Mouse (Mus musculus) central nervous system, embryonic 11.5 days (tissue): ENCODE results near the gene Olfr648. TPM values are rescaled to one million over a fixed set of nuclear protein-coding genes. Genes with fewer than 3 reads are reported as not detected.

Source experiments
- polyA plus RNA-seq: library from polyadenylated mRNA; depleted of rRNA; stranded (reverse); fragments of >200 nt; gene quantifications from 2 replicates; pipeline ENCODE4 v1.2.3, GENCODE M21; 2012; rRNA removed

Gene Olfr648
- polyA plus RNA-seq: 0.01 and 0.07 TPM in 2 replicates

GRCm38 (mm10) chr7:104183292-104183691 is at the start of gene Olfr648:
Olfr648 (minus strand) TSS chr7:104183392.

DNA sequence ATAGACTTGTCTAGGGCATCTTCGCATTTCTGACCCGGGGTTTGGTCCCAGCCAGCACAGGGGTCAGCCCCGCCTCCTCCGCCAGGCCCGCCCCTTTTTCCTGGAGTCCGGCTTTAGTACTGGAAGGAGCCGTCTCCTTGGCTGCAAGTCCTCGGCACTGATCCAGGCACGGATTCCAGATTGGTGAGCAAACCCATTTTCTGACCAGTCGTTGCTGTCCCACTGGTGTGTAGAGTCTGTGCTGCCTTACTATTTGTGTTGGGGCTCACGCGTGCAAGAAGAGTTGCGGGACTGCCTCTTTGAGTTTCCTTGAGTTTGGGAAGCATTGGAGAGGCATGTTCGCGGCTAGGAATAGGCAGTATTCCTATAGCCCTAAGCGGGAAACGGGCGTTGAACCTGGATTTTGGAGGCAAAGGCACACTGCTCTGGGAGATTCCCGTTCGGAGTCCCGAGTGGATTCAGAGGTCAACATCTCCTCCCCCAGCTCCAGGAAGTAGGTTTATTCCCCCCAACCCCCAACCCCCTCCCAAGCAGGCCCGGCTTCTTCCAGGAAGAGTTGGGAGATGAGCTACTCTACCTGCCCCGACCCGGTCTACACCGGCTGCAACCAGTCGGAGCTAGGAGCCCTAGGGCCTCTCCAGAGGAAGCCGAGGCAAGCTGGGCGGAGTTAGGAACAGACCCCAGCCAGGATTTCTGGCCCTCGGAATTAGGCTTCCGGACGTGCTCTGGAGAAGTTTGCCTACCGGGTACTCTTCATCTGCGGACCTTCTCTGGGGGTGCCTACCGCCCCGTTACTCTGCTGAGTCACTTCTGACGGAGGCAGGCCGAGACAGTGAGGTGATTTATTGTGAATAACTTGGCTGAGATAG is 35.7 kb upstream of the Olfr648 start, which contains the start of gene Trim6:
Gene Trim6, plus strand, starts transcription at position 93 of the 869 bp plus-strand sequence.

DNA sequence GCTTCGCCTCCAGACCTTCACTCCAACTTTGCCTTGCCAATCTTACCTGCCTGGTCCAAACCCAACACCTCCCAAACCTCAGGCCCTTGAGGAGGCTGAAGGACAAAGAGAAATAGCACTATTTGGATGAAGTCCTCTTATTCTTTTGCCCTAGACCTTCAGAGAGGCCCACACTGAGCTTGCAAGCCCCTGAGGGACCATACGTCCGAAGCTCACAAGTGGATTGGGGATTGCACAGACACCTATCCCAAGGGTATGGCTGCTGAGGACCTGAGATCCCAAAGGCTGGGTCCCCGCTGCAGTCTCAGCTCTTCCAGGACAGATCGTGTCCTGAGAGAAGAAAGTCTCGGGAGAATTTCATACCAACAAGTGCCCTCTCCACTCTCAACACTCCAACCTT is 12.7 kb upstream of the Olfr648 start, which contains the start of gene Olfr649:
Gene Olfr649, minus strand, starts transcription at position 101 of the 400 bp plus-strand sequence.

GRCm38 (mm10) chr7:104150456-104150855 is 32.7 kb downstream of the Olfr648 start, which contains the start of gene Ubqlnl:
Ubqlnl (minus strand) TSS chr7:104150556.

DNA sequence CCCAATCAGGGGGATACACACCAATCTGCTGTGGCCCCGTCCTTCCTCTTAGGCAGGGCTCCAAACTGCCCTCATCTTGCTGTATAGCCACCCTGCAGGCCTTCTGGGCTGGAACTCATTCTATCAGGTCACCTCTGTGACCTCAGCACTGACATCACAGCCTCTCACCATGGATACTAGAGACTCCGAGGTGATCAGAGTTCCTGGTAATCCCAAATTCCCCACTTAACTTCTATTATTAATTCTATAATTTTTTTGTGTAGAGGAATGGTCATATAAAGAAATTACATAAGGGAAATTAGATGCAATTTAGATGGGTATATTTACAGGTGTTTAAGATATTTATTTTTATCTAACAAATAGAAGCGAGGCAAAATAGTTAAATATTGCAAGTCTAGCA is 40.0 kb downstream of the Olfr648 start, which contains the start of gene Ubqln3:
Gene Ubqln3, minus strand, starts transcription at position 101 of the 400 bp plus-strand sequence.

DNA sequence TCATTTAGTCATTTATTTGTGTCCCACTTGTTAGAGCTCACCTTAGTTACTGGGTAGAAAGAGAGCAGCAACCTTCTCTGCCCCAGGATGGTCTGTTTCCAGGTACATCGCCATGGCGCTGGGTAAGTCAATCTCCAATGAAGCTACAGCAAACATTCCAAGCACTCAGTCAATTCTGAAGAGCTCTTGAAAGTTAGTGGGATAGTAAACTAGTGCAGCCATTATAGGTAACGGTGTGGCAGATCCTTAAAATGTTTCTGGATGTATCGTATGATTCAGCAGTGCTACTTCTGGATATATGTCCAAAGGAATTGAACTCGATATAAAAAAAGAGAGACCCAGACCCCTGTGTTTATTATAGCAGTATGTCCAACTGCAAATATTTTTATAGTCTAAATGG is 45.9 kb downstream of the Olfr648 start, which contains the start of gene Olfr643:
Gene Olfr643, minus strand, starts transcription at position 101 of the 400 bp plus-strand sequence.

GRCm38 (mm10) chr7:104129726-104130125 is 53.5 kb downstream of the Olfr648 start, which contains the start of gene Ubqln5:
Ubqln5 (minus strand) TSS chr7:104129826.

Other genes with a start within 250 kb of the Olfr648 start
- gene Olfr632, start 249.0 kb downstream of the Olfr648 start, polyA plus RNA-seq: 0.11 and 0.36 TPM in 2 replicates
- gene Olfr633, start 239.0 kb downstream of the Olfr648 start, polyA plus RNA-seq: not detected in 2 replicates
- gene Olfr635, start 212.2 kb downstream of the Olfr648 start, polyA plus RNA-seq: not detected in 2 replicates
- gene Olfr638, start 184.6 kb downstream of the Olfr648 start, polyA plus RNA-seq: not detected in 2 replicates
- not detected in 2 replicates for gene Olfr639, start 166.1 kb downstream of the Olfr648 start, polyA plus RNA-seq
- not detected in 2 replicates for gene Olfr640, start 157.8 kb downstream of the Olfr648 start, polyA plus RNA-seq
- not detected in 2 replicates for gene Olfr641, start 147.9 kb downstream of the Olfr648 start, polyA plus RNA-seq
- gene Olfr642, start 130.7 kb downstream of the Olfr648 start, polyA plus RNA-seq: not detected in 2 replicates
- gene 4930516K23Rik, start 121.9 kb downstream of the Olfr648 start, polyA plus RNA-seq: not detected in 2 replicates
- gene Olfr644, start 111.5 kb downstream of the Olfr648 start, polyA plus RNA-seq: not detected in 2 replicates
- not detected in 2 replicates for gene Olfr645, start 97.9 kb downstream of the Olfr648 start, polyA plus RNA-seq
- not detected in 2 replicates for gene Olfr646, start 78.5 kb downstream of the Olfr648 start, polyA plus RNA-seq
- not detected in 2 replicates for gene Ubqln5, start 53.6 kb downstream of the Olfr648 start, polyA plus RNA-seq
- gene Olfr643, start 46.0 kb downstream of the Olfr648 start, polyA plus RNA-seq: not detected in 2 replicates
- gene Ubqln3, start 40.1 kb downstream of the Olfr648 start, polyA plus RNA-seq: not detected in 2 replicates
- gene Ubqlnl, start 32.8 kb downstream of the Olfr648 start, polyA plus RNA-seq: not detected in 2 replicates
- gene Olfm5, start 18.6 kb downstream of the Olfr648 start, polyA plus RNA-seq: 0.02 TPM in 1 of 2 replicates, not detected in the other
- not detected in 2 replicates for gene Olfr649, start 12.6 kb upstream of the Olfr648 start, polyA plus RNA-seq
- gene Trim6, start 35.4 kb upstream of the Olfr648 start, polyA plus RNA-seq: 2.1 and 3.0 TPM in 2 replicates
- gene Trim34a, start 61.1 kb upstream of the Olfr648 start, polyA plus RNA-seq: 1.3 and 2.2 TPM in 2 replicates
- gene Trim5, start 104.7 kb upstream of the Olfr648 start, polyA plus RNA-seq: 0.18 and 0.25 TPM in 2 replicates
- gene Trim12a, start 132.1 kb upstream of the Olfr648 start, polyA plus RNA-seq: 3.8 and 5.2 TPM in 2 replicates
- 0.06 TPM in 1 of 2 replicates, not detected in the other for gene Trim34b, start 146.1 kb upstream of the Olfr648 start, polyA plus RNA-seq
- 2.3 and 3.8 TPM in 2 replicates for gene Trim12c, start 170.0 kb upstream of the Olfr648 start, polyA plus RNA-seq
- 0.01 and 0.04 TPM in 2 replicates for gene Trim30b, start 186.5 kb upstream of the Olfr648 start, polyA plus RNA-seq
- 0.04 and 0.09 TPM in 2 replicates for gene Trim30c, start 217.4 kb upstream of the Olfr648 start, polyA plus RNA-seq